Mouse (Mus musculus): Measurements from ENCODE around the gene Snx33. TPM values are rescaled to one million over a fixed set of nuclear protein-coding genes. Genes with fewer than 3 reads are reported as not detected.

Snx33 gene
- total and polyA plus RNA-seq, 3 experiments = 1.7 to 3.2 (median 2.6) TPM

GRCm38 (mm10) chr9:56881539-56882082 is 46.6 kb downstream of the Snx33 start:
- in situ Hi-C loops (cut with MboI; ENCODE audit: low pct_ligation_motif_present, low pct_unique_long_range_greater_than_20kb, low sequenced_read_pairs) = no loop called here
- no peaks in the 10 kb centered on the region for H3K9me3 ChIP-seq (replicated peaks; ENCODE audit: low read length)
- no peaks in the 10 kb centered on the region for H3K79me2 ChIP-seq (replicated peaks; ENCODE audit: control insufficient read depth, extremely low read depth, insufficient read depth, poor library complexity, severe bottlenecking)
- no peak overlapping the region for H3K27ac ChIP-seq (ENCODE audit: insufficient read depth, low read depth)
- H3K9ac ChIP-seq (ENCODE audit: insufficient read depth, low read depth) = no peak overlapping the region
- dilution Hi-C loops (cut with MboI; ENCODE audit: extremely low pct_ligation_motif_present, extremely low pct_unique_long_range_greater_than_20kb, low sequenced_read_pairs) = no loop called here
- no peaks in the 10 kb centered on the region for H3K36me3 ChIP-seq (replicated peaks in 1 of 2; ENCODE audit: control insufficient read depth in 1 of 2, insufficient read depth in 1 of 2, low read length in 1 of 2)
- no peak for DNase-seq (ENCODE audit: extremely low read depth)
- peaks cover 5 to 11% of the 10 kb centered on the region in 2 experiments; a peak in 3 of 4 replicates for H3K4me1 ChIP-seq (ENCODE audit: control insufficient read depth in 1 of 2, insufficient read depth in 2 of 2)
- H3K4me2 ChIP-seq (ENCODE audit: insufficient read depth, low read depth, poor library complexity, severe bottlenecking) = no peak overlapping the region
- no peak overlapping the region for H3K4me3 ChIP-seq (replicated peaks in 1 of 3; ENCODE audit: low read depth in 2 of 3, low read length in 2 of 3, poor library complexity in 1 of 3)
- H3K27me3 ChIP-seq (replicated peaks) = peaks cover 70% of the 10 kb centered on the region
- no peak for TF ChIP-seq SIN3A (IDR thresholded peaks at IDR 0.05; ENCODE audit: low read length)
- no peak for TF ChIP-seq IRF4 (IDR thresholded peaks at IDR 0.05; ENCODE audit: low read depth, low read length)
- TF ChIP-seq ETS1 (conservative IDR thresholded peaks at IDR 0.05; ENCODE audit: low read depth, low read length) = no peak
- no peak for TF ChIP-seq ZC3H11A (IDR thresholded peaks at IDR 0.05; ENCODE audit: low read depth, low read length)
- TF ChIP-seq JUND (conservative IDR thresholded peaks at IDR 0.05; ENCODE audit: low read depth, low read length) = no peak
- TF ChIP-seq RAD21 (IDR thresholded peaks at IDR 0.05; ENCODE audit: low read depth, low read length) = no peak
- TF ChIP-seq POLR2A (IDR thresholded peaks at IDR 0.05; ENCODE audit: low read depth, low read length) = no peak
- no peak for TF ChIP-seq MAZ (IDR thresholded peaks at IDR 0.05; ENCODE audit: low read depth, low read length)
- no peak for TF ChIP-seq RCOR1 (conservative IDR thresholded peaks at IDR 0.05; ENCODE audit: low read depth, low read length)
- no peak for TF ChIP-seq UBTF (IDR thresholded peaks at IDR 0.05; ENCODE audit: low read depth, low read length)

GRCm38 (mm10) chr9:56880790-56881189 is 47.4 kb downstream of the Snx33 start:
- Histone ChIP-seq H3K9me3 (replicated peaks; ENCODE audit: low read length) (no peaks in the 10 kb centered on the region), H3K4me1 (ENCODE audit: control insufficient read depth in 1 of 2, insufficient read depth in 2 of 2) (peaks cover 5 to 11% of the 10 kb centered on the region in 2 experiments; a peak in 3 of 4 replicates), H3K9ac (ENCODE audit: insufficient read depth, low read depth) (no peak overlapping the region), H3K4me2 (ENCODE audit: insufficient read depth, low read depth, poor library complexity, severe bottlenecking) (no peak overlapping the region), H3K27me3 (replicated peaks) (peaks cover 71% of the 10 kb centered on the region), H3K27ac (ENCODE audit: insufficient read depth, low read depth) (no peak overlapping the region), H3K79me2 (replicated peaks; ENCODE audit: control insufficient read depth, extremely low read depth, insufficient read depth, poor library complexity, severe bottlenecking) (no peaks in the 10 kb centered on the region), H3K36me3 (replicated peaks in 1 of 2; ENCODE audit: control insufficient read depth in 1 of 2, insufficient read depth in 1 of 2, low read length in 1 of 2) (no peaks in the 10 kb centered on the region), H3K4me3 (replicated peaks in 1 of 3; ENCODE audit: low read depth in 2 of 3, low read length in 2 of 3, poor library complexity in 1 of 3) (no peak overlapping the region)
- TF ChIP-seq CHD1 (IDR thresholded peaks at IDR 0.05; ENCODE audit: low read depth, low read length) = no peak
- no peak for TF ChIP-seq MXI1 (IDR thresholded peaks at IDR 0.05; ENCODE audit: low read depth, low read length)
- TF ChIP-seq POLR2A (IDR thresholded peaks at IDR 0.05; ENCODE audit: low read depth, low read length) = no peak
- TF ChIP-seq SIN3A (IDR thresholded peaks at IDR 0.05; ENCODE audit: low read length) = no peak
- TF ChIP-seq ZKSCAN1 (IDR thresholded peaks at IDR 0.05; ENCODE audit: borderline replicate concordance, low read depth, low read length) = no peak
- TF ChIP-seq USF1 (IDR thresholded peaks at IDR 0.05; ENCODE audit: low read depth, low read length) = no peak
- TF ChIP-seq MAFK (IDR thresholded peaks at IDR 0.05; ENCODE audit: insufficient replicate concordance, low read length) = no peak
- no peak for TF ChIP-seq RCOR1 (conservative IDR thresholded peaks at IDR 0.05; ENCODE audit: low read depth, low read length)
- TF ChIP-seq UBTF (IDR thresholded peaks at IDR 0.05; ENCODE audit: low read depth, low read length) = no peak
- TF ChIP-seq JUN (IDR thresholded peaks at IDR 0.05; ENCODE audit: insufficient read depth, low read depth, low read length) = no peak
- in situ Hi-C loops (cut with MboI; ENCODE audit: low pct_ligation_motif_present, low pct_unique_long_range_greater_than_20kb, low sequenced_read_pairs) = no loop called here
- no peak for DNase-seq (ENCODE audit: extremely low read depth)
- dilution Hi-C loops (cut with MboI; ENCODE audit: extremely low pct_ligation_motif_present, extremely low pct_unique_long_range_greater_than_20kb, low sequenced_read_pairs) = no loop called here

Data from CH12.LX (cell line).